Mouse (Mus musculus) hindbrain, embryonic 15.5 days (tissue): ENCODE results near the gene Mat2a. TPM values are rescaled to one million over a fixed set of nuclear protein-coding genes. Genes with fewer than 3 reads are reported as not detected.

Source experiments
- ATAC-seq: fragments of 200-750 bp; cut with Nextera tagmentation; 2 replicates; pipeline ENCODE4 v1.8.0; 2017; ENCODE audit warnings: low read depth, moderate number of reproducible peaks, moderate TSS enrichment; ENCODE audit not compliant: low FRiP score
- H3K27ac ChIP-seq: fragments of 300-500 bp; sonication (generic); replicated peaks from 2 replicates; pipeline ENCODE4 v1.5.1; 2015; ENCODE audit warnings: mild to moderate bottlenecking, inconsistent platforms
- H3K27me3 ChIP-seq: fragments of 300-500 bp; sonication (generic); 2 replicates; pipeline ENCODE4 v1.6.1; 2015; ENCODE audit warnings: control low read depth, inconsistent platforms
- H3K36me3 ChIP-seq: fragments of 300-500 bp; sonication (generic); 2 replicates; pipeline ENCODE4 v1.6.1; 2015; ENCODE audit warnings: control low read depth, inconsistent platforms
- H3K4me1 ChIP-seq: fragments of 300-500 bp; sonication (generic); replicated peaks from 2 replicates; pipeline ENCODE4 v1.6.1; 2015; ENCODE audit warnings: control low read depth, inconsistent platforms
- H3K4me2 ChIP-seq: fragments of 300-500 bp; sonication (generic); 2 replicates; pipeline ENCODE4 v1.6.1; 2015; ENCODE audit warnings: moderate library complexity, mild to moderate bottlenecking, inconsistent platforms
- H3K4me3 ChIP-seq: fragments of 300-500 bp; sonication (generic); 2 replicates; pipeline ENCODE4 v1.5.1; 2015; ENCODE audit warnings: mild to moderate bottlenecking, inconsistent platforms
- H3K9ac ChIP-seq: fragments of 300-500 bp; sonication (generic); 2 replicates; pipeline ENCODE4 v1.6.1; 2015; ENCODE audit warnings: inconsistent platforms
- H3K9me3 ChIP-seq: fragments of 300-500 bp; sonication (generic); 2 replicates; pipeline ENCODE4 v1.6.1; 2016; ENCODE audit warnings: control low read depth, inconsistent platforms
- WGBS: fragments of 180-500 bp; shearing (Covaris S2); methylation state at CpG from one replicate; pipeline ENCODE4 v1.1.7; 2015; 5-methylcytosine and 5-hydroxymethylcytosine counted together
- polyA plus RNA-seq: library from polyadenylated mRNA; unstranded; fragments of >200 nt; fragmentation: Nextera tagmentation; extraction: Ambion mirVana; gene quantifications from 2 replicates; pipeline ENCODE4 v1.2.1, GENCODE M21; 2015

Gene Mat2a
- polyA plus RNA-seq, 1 experiment from 2014 or later: 326 TPM

- Histone ChIP-seq H3K9me3 (no peaks in the 10 kb centered on the region), H3K27me3 (no peaks in the 10 kb centered on the region), H3K4me2 (no peak overlapping the region), H3K36me3 (peaks cover 72% of the 10 kb centered on the region), H3K9ac (no peak overlapping the region), H3K4me1 (no peaks in the 10 kb centered on the region), H3K27ac (no peak overlapping the region), H3K4me3 (no peak overlapping the region)
- WGBS: 33% methylated on average over 8 of the region's 8 CpGs
- peak; percentile 70 for ATAC-seq
Measured at GRCm38 (mm10) chr6:72428036-72428435, 11.3 kb downstream of the Mat2a start.

DNA sequence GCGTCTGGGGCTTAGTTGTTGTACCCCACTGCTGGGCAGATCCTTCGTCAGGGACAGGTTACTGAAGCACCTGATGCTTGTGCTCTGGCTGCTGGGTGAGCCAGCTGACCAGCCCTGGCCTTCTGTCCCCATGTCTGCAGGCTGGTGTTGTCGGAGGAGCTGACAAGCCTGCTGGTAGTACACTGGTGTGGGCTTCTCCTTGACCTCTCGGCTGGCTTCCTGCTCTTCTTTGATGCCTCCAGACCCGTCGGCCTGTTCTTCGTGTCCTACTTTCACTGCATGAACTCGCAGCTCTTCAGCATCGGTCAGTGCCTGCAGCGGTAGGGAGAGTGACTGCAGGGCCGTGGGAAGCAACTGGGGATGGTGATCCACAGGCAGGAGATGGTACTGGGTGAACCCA lies 13.7 kb downstream of the Mat2a start:
- Histone ChIP-seq H3K4me2 (no peak overlapping the region), H3K4me1 (no peaks in the 10 kb centered on the region), H3K4me3 (no peak overlapping the region), H3K36me3 (peaks cover 70% of the 10 kb centered on the region), H3K9ac (no peak overlapping the region), H3K9me3 (no peaks in the 10 kb centered on the region), H3K27ac (no peak overlapping the region), H3K27me3 (no peaks in the 10 kb centered on the region)
- WGBS: 95% methylated on average over 11 of the region's 11 CpGs
- ATAC-seq: no peak

GRCm38 (mm10) chr6:72420901-72421300 lies 18.5 kb downstream of the Mat2a start:
- H3K4me2 ChIP-seq: no peak overlapping the region
- WGBS: 96% methylated on average over 10 of the region's 10 CpGs
- peaks cover 61% of the 10 kb centered on the region for H3K36me3 ChIP-seq
- H3K9ac ChIP-seq: no peak overlapping the region
- no peaks in the 10 kb centered on the region for H3K27me3 ChIP-seq
- H3K4me1 ChIP-seq: peaks cover 6% of the 10 kb centered on the region
- H3K9me3 ChIP-seq: no peaks in the 10 kb centered on the region
- no peak overlapping the region for H3K27ac ChIP-seq
- H3K4me3 ChIP-seq: no peak overlapping the region
- no peak for ATAC-seq

- 76% methylated on average over 1 of the region's 1 CpGs for WGBS
- ATAC-seq: no peak
Measured at GRCm38 (mm10) chr6:72419806-72420205, 19.6 kb downstream of the Mat2a start.

GRCm38 (mm10) chr6:72418279-72418678 lies 21.1 kb downstream of the Mat2a start:
- Histone ChIP-seq H3K9me3 (no peaks in the 10 kb centered on the region), H3K36me3 (peaks cover 36% of the 10 kb centered on the region), H3K27me3 (no peaks in the 10 kb centered on the region), H3K4me2 (no peak overlapping the region), H3K27ac (no peak overlapping the region), H3K4me3 (no peak overlapping the region), H3K4me1 (peaks cover 25% of the 10 kb centered on the region), H3K9ac (no peak overlapping the region)
- WGBS: 94% methylated on average over 4 of the region's 4 CpGs
- no peak for ATAC-seq

More at GRCm38 (mm10) chr6:72419806-72420205, 19.6 kb downstream of the Mat2a start:
- Histone ChIP-seq H3K9ac (no peak overlapping the region), H3K4me1 (peaks cover 17% of the 10 kb centered on the region), H3K4me2 (no peak overlapping the region), H3K9me3 (no peaks in the 10 kb centered on the region), H3K36me3 (peaks cover 51% of the 10 kb centered on the region), H3K4me3 (no peak overlapping the region), H3K27me3 (no peaks in the 10 kb centered on the region), H3K27ac (no peak overlapping the region)

- no peaks in the 10 kb centered on the region for H3K27me3 ChIP-seq
- peaks cover 25% of the 10 kb centered on the region for H3K4me1 ChIP-seq
- H3K9me3 ChIP-seq: no peaks in the 10 kb centered on the region
- H3K4me2 ChIP-seq: no peak overlapping the region
- 89% methylated on average over 7 of the region's 7 CpGs for WGBS
- no peak for ATAC-seq
- H3K4me3 ChIP-seq: no peak overlapping the region
- H3K36me3 ChIP-seq: peaks cover 19% of the 10 kb centered on the region
- H3K9ac ChIP-seq: no peak overlapping the region
- no peak overlapping the region for H3K27ac ChIP-seq
Measured at GRCm38 (mm10) chr6:72415964-72416772, 23.2 kb downstream of the Mat2a start.

- Histone ChIP-seq H3K36me3 (peaks cover 19% of the 10 kb centered on the region), H3K9ac (0 out of 2 replicates have a peak overlapping the region, but pooled peaks have one; percentile 71), H3K9me3 (no peaks in the 10 kb centered on the region), H3K27ac (no peak overlapping the region), H3K4me2 (peak overlapping the region; percentile 64), H3K4me3 (peak overlapping the region; percentile 65), H3K4me1 (peaks cover 25% of the 10 kb centered on the region), H3K27me3 (no peaks in the 10 kb centered on the region)
- WGBS: 86% methylated on average over 5 of the region's 5 CpGs
- no peak for ATAC-seq
Measured at GRCm38 (mm10) chr6:72415181-72415580, 24.2 kb downstream of the Mat2a start.

- peak within 1 kb of the TSS; percentile 66 for H3K27ac ChIP-seq
- H3K4me3 ChIP-seq: peak within 1 kb of the TSS; percentile 65
- H3K9ac ChIP-seq: peak within 1 kb of the TSS; percentile 71
- H3K4me2 ChIP-seq: peak within 1 kb of the TSS; percentile 64
- peak; percentile 97 for ATAC-seq
- no peaks in the 10 kb centered on the region for H3K27me3 ChIP-seq
- 2% methylated on average over 33 of the region's 33 CpGs for WGBS
- H3K4me1 ChIP-seq: peaks cover 25% of the 10 kb centered on the region
- H3K9me3 ChIP-seq: no peaks in the 10 kb centered on the region
- H3K36me3 ChIP-seq: peaks cover 16% of the 10 kb centered on the region
Measured at GRCm38 (mm10) chr6:72414076-72414756, 25.1 kb downstream of the Mat2a start, which contains the start of gene Ggcx. Ggcx (plus strand) TSS chr6:72414308.

- Histone ChIP-seq H3K9ac (no peak overlapping the region), H3K4me1 (peaks cover 15% of the 10 kb centered on the region), H3K27ac (no peak overlapping the region), H3K27me3 (no peaks in the 10 kb centered on the region), H3K4me3 (no peak overlapping the region), H3K36me3 (no peaks in the 10 kb centered on the region), H3K9me3 (no peaks in the 10 kb centered on the region), H3K4me2 (no peak overlapping the region)
- ATAC-seq: no peak
- 91% methylated on average over 7 of the region's 7 CpGs for WGBS
Measured at GRCm38 (mm10) chr6:72410518-72410917, 28.8 kb downstream of the Mat2a start.

- no peak overlapping the region for H3K4me2 ChIP-seq
- no peak overlapping the region for H3K9ac ChIP-seq
- no peaks in the 10 kb centered on the region for H3K9me3 ChIP-seq
- no peak for ATAC-seq
- H3K27ac ChIP-seq: no peak overlapping the region
- WGBS: 31% methylated on average over 1 of the region's 1 CpGs
- no peaks in the 10 kb centered on the region for H3K36me3 ChIP-seq
- H3K27me3 ChIP-seq: no peaks in the 10 kb centered on the region
- H3K4me1 ChIP-seq: peaks cover 10% of the 10 kb centered on the region
- no peak overlapping the region for H3K4me3 ChIP-seq
Measured at GRCm38 (mm10) chr6:72410003-72410402, 29.4 kb downstream of the Mat2a start.

- WGBS: 22% methylated on average over 3 of the region's 3 CpGs
- H3K4me3 ChIP-seq: no peak overlapping the region
- H3K27me3 ChIP-seq: no peaks in the 10 kb centered on the region
- no peaks in the 10 kb centered on the region for H3K9me3 ChIP-seq
- no peak overlapping the region for H3K9ac ChIP-seq
- peaks cover 6% of the 10 kb centered on the region; the same call in 1 of the 2 replicates for H3K4me1 ChIP-seq
- no peak for ATAC-seq
- H3K36me3 ChIP-seq: no peaks in the 10 kb centered on the region
- no peak overlapping the region for H3K4me2 ChIP-seq
- no peak overlapping the region for H3K27ac ChIP-seq
Measured at GRCm38 (mm10) chr6:72409567-72409966, 29.8 kb downstream of the Mat2a start.

DNA sequence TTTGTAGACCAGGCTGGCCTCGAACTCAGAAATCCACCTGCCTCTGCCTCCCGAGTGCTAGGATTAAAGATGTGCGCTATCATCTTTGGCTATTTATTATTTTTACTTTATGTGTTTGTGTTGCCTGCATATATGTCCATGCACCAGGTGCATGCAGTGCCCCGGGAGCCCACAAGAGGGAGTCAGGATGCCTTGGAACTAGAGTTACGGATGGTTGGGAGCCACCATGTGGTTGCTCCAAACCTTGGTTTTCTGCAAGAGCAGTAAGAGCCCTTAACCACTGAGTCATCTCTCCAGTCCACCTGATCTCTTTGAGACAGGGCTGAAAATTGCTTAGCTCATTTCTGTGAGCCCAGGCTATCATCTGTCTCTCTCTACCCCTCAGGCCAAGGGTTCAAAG lies 32.2 kb downstream of the Mat2a start:
- H3K4me1 ChIP-seq: no peaks in the 10 kb centered on the region
- H3K9ac ChIP-seq: no peak overlapping the region
- no peaks in the 10 kb centered on the region for H3K36me3 ChIP-seq
- H3K27me3 ChIP-seq: no peaks in the 10 kb centered on the region
- peak; percentile 51; the same call in 1 of the 2 replicates for ATAC-seq
- WGBS: 1% methylated on average over 5 of the region's 5 CpGs
- H3K9me3 ChIP-seq: no peaks in the 10 kb centered on the region
- H3K4me3 ChIP-seq: no peak overlapping the region
- no peak overlapping the region for H3K4me2 ChIP-seq
- no peak overlapping the region for H3K27ac ChIP-seq
